Mouse (Mus musculus) megakaryocyte-erythroid progenitor cell, adult 5-6 weeks (primary cell): ENCODE results near the gene Banp. TPM values are rescaled to one million over a fixed set of nuclear protein-coding genes. Genes with fewer than 3 reads are reported as not detected.

Source experiments
- ATAC-seq: replicated peaks from 2 replicates; pipeline ENCODE4 v1.8.0; 2016; ENCODE audit warnings: mild to moderate bottlenecking, inconsistent platforms; ENCODE audit not compliant: severe bottlenecking, poor library complexity, low FRiP score, low TSS enrichment
- total RNA-seq, 2 experiments: library from RNA; stranded (forward) in 1 of 2; stranded (reverse) in 1 of 2; fragments of 200-1000, 215-1000 nt in 1 of 2; fragments of >200 nt in 1 of 2; fragmentation: Nextera tagmentation in 1 of 2; gene quantifications; 2 replicates each; pipeline ENCODE4 v1.2.3; 2014 to 2017

Banp gene
- total RNA-seq, 2 experiments from 2014 or later, result 17.3 to 18.4 TPM

GRCm38 (mm10) chr8:121971488-121972058 is 22.0 kb downstream of the Banp start:
- ATAC-seq, result no peak

GRCm38 (mm10) chr8:121973906-121974305 is 24.4 kb downstream of the Banp start:
- 0 out of 2 replicates have a peak, but pooled peaks have one; percentile 25 for ATAC-seq

GRCm38 (mm10) chr8:121977819-121978590 is 28.5 kb downstream of the Banp start:
- ATAC-seq, result peak; percentile 69

GRCm38 (mm10) chr8:121978670-121979069 is 29.1 kb downstream of the Banp start:
- ATAC-seq, result no peak

- no peak for ATAC-seq
Observed at GRCm38 (mm10) chr8:121980792-121981519, 31.4 kb downstream of the Banp start.

- ATAC-seq, result no peak
Observed at GRCm38 (mm10) chr8:121981520-121981895, 32.0 kb downstream of the Banp start.

- ATAC-seq, result no peak
Observed at GRCm38 (mm10) chr8:121985673-121986072, 36.1 kb downstream of the Banp start.

GRCm38 (mm10) chr8:121987892-121988291 is 38.3 kb downstream of the Banp start:
- ATAC-seq, result no peak

GRCm38 (mm10) chr8:121990506-121991255 is 41.1 kb downstream of the Banp start:
- no peak for ATAC-seq

- no peak; the same call in 1 of the 2 replicates for ATAC-seq
Observed at GRCm38 (mm10) chr8:121991611-121992010, 42.1 kb downstream of the Banp start.

- ATAC-seq, result no peak
Observed at GRCm38 (mm10) chr8:121992911-121993310, 43.4 kb downstream of the Banp start.

GRCm38 (mm10) chr8:121995112-121995511 is 45.6 kb downstream of the Banp start:
- no peak for ATAC-seq

- ATAC-seq, result no peak
Observed at GRCm38 (mm10) chr8:121995895-121996294, 46.3 kb downstream of the Banp start.

GRCm38 (mm10) chr8:121998631-121999030 is 49.1 kb downstream of the Banp start:
- ATAC-seq, result no peak

GRCm38 (mm10) chr8:121999211-121999610 is 49.7 kb downstream of the Banp start:
- no peak for ATAC-seq

GRCm38 (mm10) chr8:122001339-122002115 is 52.0 kb downstream of the Banp start:
- ATAC-seq, result no peak

GRCm38 (mm10) chr8:122003646-122004045 is 54.1 kb downstream of the Banp start:
- ATAC-seq, result no peak

GRCm38 (mm10) chr8:122004131-122004530 is 54.6 kb downstream of the Banp start:
- ATAC-seq, result no peak
